Mouse (Mus musculus) midbrain, postnatal 0 days (tissue): Measurements from ENCODE around the gene Etv1. TPM values are rescaled to one million over a fixed set of nuclear protein-coding genes. Genes with fewer than 3 reads are reported as not detected.

Experiments used
- ATAC-seq: fragments of 200-750 bp; cut with Nextera tagmentation; 2 replicates; pipeline ENCODE4 v1.8.0; 2017; ENCODE audit warnings: moderate number of reproducible peaks, mild to moderate bottlenecking, moderate TSS enrichment, moderate library complexity; ENCODE audit not compliant: low FRiP score
- DNase-seq: peaks from one replicate; pipeline ENCODE4 v3.0.0-alpha.2; 2015; ENCODE audit warnings: low spot score
- H3K27ac ChIP-seq: fragments of 300-500 bp; sonication (generic); 2 replicates; pipeline ENCODE4 v1.5.1; 2014; ENCODE audit warnings: low read depth, mild to moderate bottlenecking, low read length, mixed read lengths
- H3K27me3 ChIP-seq: fragments of 300-500 bp; sonication (generic); 2 replicates; pipeline ENCODE4 v1.6.1; 2014; ENCODE audit warnings: low read length, control low read depth, mixed read lengths; ENCODE audit not compliant: insufficient read depth
- H3K36me3 ChIP-seq: fragments of 300-500 bp; sonication (generic); 2 replicates; pipeline ENCODE4 v1.6.1; 2014; ENCODE audit warnings: low read length, control low read depth, mixed read lengths; ENCODE audit not compliant: insufficient read depth
- H3K4me1 ChIP-seq: fragments of 300-500 bp; sonication (generic); 2 replicates; pipeline ENCODE4 v1.6.1; 2014; ENCODE audit warnings: mild to moderate bottlenecking, control low read depth, antibody characterized with exemption, low read length, mixed read lengths; ENCODE audit not compliant: insufficient read depth
- H3K4me2 ChIP-seq: fragments of 300-500 bp; sonication (generic); 2 replicates; pipeline ENCODE4 v1.6.1; 2014; ENCODE audit warnings: low read depth, mild to moderate bottlenecking, low read length, mixed read lengths; ENCODE audit not compliant: poor library complexity, severe bottlenecking
- H3K4me3 ChIP-seq: fragments of 300-500 bp; sonication (generic); 2 replicates; pipeline ENCODE4 v1.5.1; 2014; ENCODE audit warnings: low read depth, mild to moderate bottlenecking, low read length, moderate library complexity
- H3K9ac ChIP-seq: fragments of 300-500 bp; sonication (generic); replicated peaks from 2 replicates; pipeline ENCODE4 v1.6.1; 2014; ENCODE audit warnings: mild to moderate bottlenecking, low read length, moderate library complexity, mixed read lengths; ENCODE audit not compliant: poor library complexity, severe bottlenecking
- H3K9me3 ChIP-seq: fragments of 300-500 bp; sonication (generic); 2 replicates; pipeline ENCODE4 v1.6.1; 2016; ENCODE audit warnings: low read length, control low read depth
- CTCF ChIP-seq: IDR thresholded peaks from 2 replicates; pipeline ENCODE4 v1.5.1; 2016; ENCODE audit warnings: antibody characterized with exemption, mild to moderate bottlenecking
- WGBS: fragments of 180-500 bp; shearing (Covaris S2); extraction: QIAGEN DNeasy Blood & Tissue Kit; methylation state at CpG from one replicate; pipeline ENCODE4 v1.1.7; 2014; 5-methylcytosine and 5-hydroxymethylcytosine counted together
- polyA plus RNA-seq: library from polyadenylated mRNA; unstranded; fragments of >200 nt; fragmentation: Nextera tagmentation; extraction: Ambion mirVana; gene quantifications from 2 replicates; pipeline ENCODE4 v1.2.1, GENCODE M21; 2015
- total RNA-seq: library from RNA; depleted of rRNA; stranded (reverse); fragments of >200 nt; gene quantifications from 2 replicates; pipeline ENCODE4 v1.2.3, GENCODE M21; 2014

The Etv1 gene
- total and polyA plus RNA-seq, 2 experiments from 2014 or later = 16.6 to 24.0 TPM

DNA sequence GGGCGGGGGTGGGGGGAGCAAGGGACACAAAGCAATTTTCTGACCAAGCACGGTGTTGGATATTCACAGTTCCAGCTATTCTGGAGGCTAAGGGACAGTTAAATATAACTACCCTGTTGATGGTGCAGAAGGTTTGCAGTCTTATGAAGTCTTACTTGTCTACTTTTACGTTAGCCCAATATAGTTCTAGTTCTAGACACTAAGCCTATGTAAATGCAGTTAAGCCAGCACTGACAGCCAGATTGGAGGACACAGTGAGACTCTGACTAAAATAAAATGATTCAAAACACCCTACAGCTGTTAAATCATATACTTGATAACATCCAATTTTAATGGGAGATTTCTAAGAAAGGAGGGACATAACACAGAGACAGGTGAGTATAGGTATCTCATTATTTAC, 129.8 kb downstream of the Etv1 start:
- TF ChIP-seq CTCF = no peak
- Histone ChIP-seq H3K4me3 (no peak overlapping the region), H3K9ac (no peak overlapping the region), H3K4me2 (no peak overlapping the region), H3K9me3 (no peaks in the 10 kb centered on the region), H3K36me3 (no peaks in the 10 kb centered on the region), H3K27ac (no peak overlapping the region), H3K4me1 (no peaks in the 10 kb centered on the region), H3K27me3 (no peaks in the 10 kb centered on the region)
- 90% methylated on average over 3 of the region's 3 CpGs for WGBS
- ATAC-seq = no peak
- DNase-seq = no peak
